Mouse (Mus musculus) A20 (cell line): ENCODE results near the gene Dhx40.
A peak's percentile ranks its signal among the peaks of the same experiment; 100 is the strongest.
"Not testable (repeated sequence)": the region's sequence is repeated elsewhere in the genome, so short reads cannot be mapped to it uniquely, and the experiment has no call there.

ENCODE experiments used
- DNase-seq: peaks from one replicate; pipeline ENCODE4 v3.0.0-alpha.2; 2011; ENCODE audit warnings: low read depth, low spot score

Dhx40 gene

GRCm38 (mm10) chr11:86751010-86751409, 56.5 kb downstream of the Dhx40 start:
- DNase-seq, result no peak

DNA sequence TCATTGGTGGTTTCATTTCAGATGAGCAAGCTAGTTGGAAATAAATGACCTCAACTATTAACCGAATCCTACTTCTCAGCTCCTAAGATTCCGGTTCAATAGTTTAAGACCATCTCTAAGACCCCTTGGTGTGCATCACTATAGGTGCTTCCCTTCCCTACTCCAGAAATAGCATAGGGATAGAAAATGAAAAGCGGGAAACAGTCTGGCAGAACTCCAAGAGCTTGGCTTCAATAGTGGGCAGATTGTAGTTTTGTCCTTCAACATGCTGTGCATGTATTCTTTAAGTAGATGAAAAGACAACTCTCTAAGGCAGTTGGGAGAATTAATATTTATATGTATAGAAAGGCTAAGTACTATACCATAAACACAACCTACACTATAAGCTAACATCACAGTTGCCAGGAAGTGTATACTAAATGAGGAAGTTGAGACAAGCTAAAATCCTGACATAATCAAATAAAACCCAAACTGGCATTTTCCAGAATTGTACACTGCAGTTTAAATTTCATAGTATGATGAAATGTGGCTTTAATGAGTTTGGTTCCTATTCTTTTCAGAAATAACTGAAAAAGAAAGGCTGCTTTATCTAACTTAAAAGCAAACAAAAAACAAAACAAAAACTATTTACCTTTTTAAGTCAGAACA, 57.6 kb downstream of the Dhx40 start:
- no peak for DNase-seq

DNA sequence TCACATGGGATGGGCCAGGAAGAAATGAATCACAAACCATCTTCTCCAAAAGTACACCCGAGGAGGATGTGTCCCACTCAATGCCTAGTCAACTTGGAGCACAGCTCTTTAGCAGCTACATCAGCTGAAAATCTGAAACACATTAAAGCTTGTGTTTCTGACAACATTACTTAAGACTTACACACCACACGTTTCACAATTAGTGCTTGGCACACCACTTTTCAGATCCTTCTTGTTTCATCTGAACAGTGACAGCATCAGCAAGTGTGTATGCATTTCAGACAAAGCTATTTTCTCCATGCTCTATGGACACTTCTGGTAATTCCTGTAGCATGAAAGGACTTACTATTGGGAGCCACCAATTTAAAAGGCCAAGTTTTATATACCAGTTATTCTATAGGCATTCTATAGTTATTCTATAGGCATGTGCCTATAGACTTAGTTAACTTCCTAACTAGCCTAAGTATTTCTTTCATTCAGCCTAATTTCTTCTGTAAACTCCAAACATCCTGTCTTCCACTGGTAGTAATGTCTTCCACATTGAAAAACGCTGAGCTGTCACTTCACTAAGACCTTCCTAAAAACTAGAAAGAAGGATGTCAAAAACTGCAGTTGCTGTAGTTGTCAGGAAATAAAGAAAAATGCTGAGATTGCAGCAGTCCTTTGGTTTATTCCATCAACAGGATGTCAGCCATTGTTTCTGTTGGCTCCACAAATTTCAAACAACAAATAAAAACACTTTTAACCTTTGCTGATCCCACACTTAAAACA, 61.7 kb downstream of the Dhx40 start:
- no peak for DNase-seq

GRCm38 (mm10) chr11:86742605-86743004, 64.9 kb downstream of the Dhx40 start:
- no peak for DNase-seq

GRCm38 (mm10) chr11:86741505-86741904, 66.0 kb downstream of the Dhx40 start:
- no peak for DNase-seq

GRCm38 (mm10) chr11:86739470-86739869, 68.1 kb downstream of the Dhx40 start:
- no peak for DNase-seq

DNA sequence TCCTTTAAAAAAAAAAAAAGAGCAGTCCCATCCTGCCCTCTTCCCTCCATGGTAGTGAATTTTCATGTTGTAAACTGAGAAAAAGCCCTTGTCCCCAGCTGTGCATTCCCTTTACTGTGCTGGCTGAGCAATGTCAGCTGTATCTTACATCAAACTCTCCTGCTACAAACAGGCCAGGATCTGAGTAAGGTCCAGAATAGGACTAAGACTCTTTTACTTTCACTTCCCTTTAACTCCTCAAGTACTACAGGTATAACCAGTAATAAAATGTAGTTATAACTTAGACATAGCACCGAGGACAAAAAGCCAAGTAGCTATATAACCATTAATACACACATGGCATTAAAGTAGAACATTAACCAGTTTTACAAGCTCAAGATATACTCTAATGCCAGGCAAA, 68.6 kb downstream of the Dhx40 start:
- peak; percentile 75 for DNase-seq

DNA sequence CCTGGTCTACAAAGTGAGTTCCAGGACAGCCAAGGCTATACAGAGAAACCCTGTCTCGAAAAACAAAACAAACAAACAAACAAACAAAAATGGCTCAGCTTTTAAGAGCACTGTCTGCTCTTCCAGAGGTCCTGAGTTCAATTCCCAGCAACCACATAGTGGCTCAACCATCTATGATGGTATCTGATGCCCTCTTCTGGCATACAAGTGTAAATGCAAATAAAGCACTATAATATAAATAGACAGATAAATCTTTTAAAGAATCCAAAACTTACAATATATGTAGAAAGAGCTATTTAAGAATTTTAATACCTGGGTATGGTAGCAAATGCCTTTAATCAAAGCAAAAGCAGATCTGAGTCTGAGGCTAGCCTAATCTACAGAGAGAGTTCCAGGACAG, 69.2 kb downstream of the Dhx40 start:
- DNase-seq, result not testable (repeated sequence)

DNA sequence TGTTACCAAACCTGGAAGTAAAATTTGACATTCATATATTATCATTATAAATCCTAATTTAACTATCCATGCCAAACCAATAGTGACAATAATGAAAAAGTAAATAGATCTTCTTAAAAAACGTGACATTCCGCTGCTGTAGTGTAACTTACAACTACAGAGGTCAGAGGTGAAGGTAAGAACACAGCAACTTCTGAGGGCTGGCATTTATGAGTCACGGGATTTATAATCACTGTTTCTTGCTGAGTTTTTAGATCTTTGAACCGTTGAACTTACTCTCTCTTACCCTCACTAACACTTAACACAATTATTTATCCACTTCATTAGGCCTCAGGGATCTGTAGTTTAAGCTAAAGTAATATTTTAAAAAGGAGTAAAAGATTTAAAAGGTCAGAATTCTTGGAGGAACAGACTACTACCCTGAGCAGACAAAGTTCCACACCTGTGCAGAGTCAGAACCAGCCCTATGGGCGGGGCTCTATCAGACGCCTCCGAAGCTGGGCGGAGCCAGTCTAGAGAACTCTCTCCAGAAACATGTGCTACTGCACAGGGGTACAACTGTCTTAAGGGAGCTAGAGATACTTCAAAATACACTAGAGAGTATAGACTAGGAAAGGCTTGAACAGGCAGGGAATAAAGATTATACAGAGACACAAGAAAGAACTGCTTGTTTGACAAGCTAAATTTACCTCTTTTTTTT, 70.1 kb downstream of the Dhx40 start:
- peak; percentile 64 for DNase-seq

DNA sequence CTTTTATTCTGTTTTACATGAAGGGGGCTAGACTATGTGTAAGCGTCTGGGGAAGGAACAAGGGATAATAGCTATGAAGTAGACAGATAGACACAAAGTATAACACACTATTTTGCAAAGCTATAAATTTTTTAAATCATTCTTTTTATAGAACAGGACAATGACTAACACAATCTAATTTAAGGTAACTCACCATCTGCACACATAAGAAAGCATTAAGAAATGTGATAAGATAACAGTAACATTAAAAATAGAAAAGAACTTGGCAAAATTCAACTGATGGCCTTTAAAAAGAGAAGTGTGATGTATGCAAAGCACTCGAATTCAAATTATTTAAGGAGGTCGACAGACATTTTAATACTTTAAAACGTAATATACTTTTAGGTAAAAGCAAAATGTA, 72.6 kb downstream of the Dhx40 start:
- DNase-seq, result no peak

GRCm38 (mm10) chr11:86734241-86734939, 73.2 kb downstream of the Dhx40 start:
- no peak for DNase-seq

DNA sequence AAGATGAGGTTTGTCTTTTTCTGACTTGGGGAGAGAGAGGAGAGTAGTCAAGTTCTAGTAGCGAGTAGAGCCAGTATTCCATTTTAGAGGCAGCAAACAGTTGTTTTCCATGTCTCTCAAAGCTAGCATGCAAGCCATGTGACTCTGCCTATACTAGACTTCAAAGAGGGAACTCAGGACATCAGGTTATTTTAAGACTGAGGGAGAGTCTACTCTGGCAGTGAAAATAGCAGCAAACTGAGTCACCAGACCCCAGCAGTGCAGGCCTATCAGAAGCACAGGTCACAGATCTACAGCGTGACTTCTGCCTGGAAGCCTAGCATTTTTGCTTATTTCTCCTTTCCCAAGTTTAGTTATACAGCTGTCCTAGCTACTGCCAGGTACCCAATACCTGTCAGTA, 76.1 kb downstream of the Dhx40 start:
- DNase-seq, result no peak

GRCm38 (mm10) chr11:86725607-86726006, 81.9 kb downstream of the Dhx40 start:
- DNase-seq, result no peak

- no peak for DNase-seq
Observed at GRCm38 (mm10) chr11:86724982-86725381, 82.6 kb downstream of the Dhx40 start.

GRCm38 (mm10) chr11:86724004-86724403, 83.5 kb downstream of the Dhx40 start:
- no peak for DNase-seq

DNA sequence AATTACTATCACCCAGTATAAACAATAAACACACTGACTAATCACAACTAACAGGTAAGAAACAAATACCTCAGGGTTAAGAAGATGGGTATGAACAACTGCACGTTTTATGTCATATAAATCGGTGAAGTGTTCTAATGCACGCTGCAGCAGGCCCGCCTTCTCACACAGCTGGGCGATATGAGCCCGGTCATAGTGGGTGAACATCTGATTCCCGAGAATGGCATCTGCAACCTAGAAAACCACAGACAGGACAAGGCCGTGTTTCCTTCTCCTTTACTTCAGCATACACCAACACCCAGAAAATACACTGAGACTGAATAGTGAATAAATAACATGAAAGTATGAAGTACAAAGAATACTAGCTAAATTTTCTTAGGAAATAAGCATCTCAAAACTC, 88.2 kb downstream of the Dhx40 start:
- peak; percentile 65 for DNase-seq
